Mouse (Mus musculus) liver, adult 2 months (tissue): ENCODE data around the gene Cercam. TPM values are rescaled to one million over a fixed set of nuclear protein-coding genes. Genes with fewer than 3 reads are reported as not detected.

Source experiments
- DNase-seq: peaks from one replicate; pipeline ENCODE4 v3.0.0-alpha.2; 2011; ENCODE audit warnings: low read depth, low spot score; ENCODE audit errors: extremely low read depth
- H3K27ac ChIP-seq: fragments of 200-500 bp; replicated peaks from 2 replicates; pipeline ENCODE4 v1.5.1; 2012; ENCODE audit warnings: low read depth, mild to moderate bottlenecking, control low read depth, inconsistent platforms, low read length; ENCODE audit not compliant: insufficient read depth
- H3K27me3 ChIP-seq: fragments of 200-500 bp; 2 replicates; pipeline ENCODE4 v1.6.1; 2012; ENCODE audit warnings: mild to moderate bottlenecking, moderate library complexity, low read length, inconsistent platforms; ENCODE audit not compliant: control insufficient read depth, insufficient read depth
- H3K36me3 ChIP-seq: fragments of 200-500 bp; 2 replicates; pipeline ENCODE4 v1.6.1; 2012; ENCODE audit warnings: low read length, inconsistent platforms; ENCODE audit not compliant: control insufficient read depth, insufficient read depth
- H3K4me1 ChIP-seq: fragments of 200-500 bp; 2 replicates; pipeline ENCODE4 v1.6.1; 2011; ENCODE audit warnings: low read length; ENCODE audit not compliant: control insufficient read depth, insufficient read depth
- H3K4me3 ChIP-seq: fragments of 200-500 bp; 2 replicates; pipeline ENCODE4 v1.5.1; 2011; ENCODE audit warnings: low read depth, mild to moderate bottlenecking, control low read depth, low read length, moderate library complexity; ENCODE audit not compliant: insufficient read depth
- H3K79me2 ChIP-seq: fragments of 200-500 bp; 2 replicates; pipeline ENCODE4 v1.6.1; 2012; ENCODE audit warnings: inconsistent platforms, mild to moderate bottlenecking, low read length, moderate library complexity; ENCODE audit not compliant: control insufficient read depth, insufficient read depth
- H3K9ac ChIP-seq: fragments of 200-500 bp; 2 replicates; pipeline ENCODE4 v1.6.1; 2012; ENCODE audit warnings: low read depth, mild to moderate bottlenecking, control low read depth, inconsistent platforms, low read length
- CTCF ChIP-seq: fragments of 200-500 bp; IDR thresholded peaks from 2 replicates; pipeline ENCODE4 v1.5.1; 2011; ENCODE audit warnings: low read depth, low read length, control low read depth
- POLR2A ChIP-seq: fragments of 200-500 bp; IDR thresholded peaks from 2 replicates; pipeline ENCODE4 v1.6.1; 2011; ENCODE audit warnings: low read length, control low read depth; ENCODE audit not compliant: insufficient read depth; ENCODE audit errors: extremely low read depth
- WGBS: fragments of 180-500 bp; shearing (Covaris S2); methylation state at CpG from one replicate; pipeline ENCODE4 v1.1.7; 2018; 5-methylcytosine and 5-hydroxymethylcytosine counted together
- polyA plus RNA-seq: library from polyadenylated mRNA; depleted of rRNA; stranded (reverse); fragments of >200 nt; gene quantifications from 2 replicates; pipeline ENCODE4 v1.2.3, GENCODE M21; 2012
- total RNA-seq: library from RNA; depleted of rRNA; stranded (reverse); fragments of >200 nt; gene quantifications from 2 replicates; pipeline ENCODE4 v1.2.3, GENCODE M21; 2014

The Cercam gene
- total and polyA plus RNA-seq, 2 experiments = 0.18 to 0.54 TPM

DNA sequence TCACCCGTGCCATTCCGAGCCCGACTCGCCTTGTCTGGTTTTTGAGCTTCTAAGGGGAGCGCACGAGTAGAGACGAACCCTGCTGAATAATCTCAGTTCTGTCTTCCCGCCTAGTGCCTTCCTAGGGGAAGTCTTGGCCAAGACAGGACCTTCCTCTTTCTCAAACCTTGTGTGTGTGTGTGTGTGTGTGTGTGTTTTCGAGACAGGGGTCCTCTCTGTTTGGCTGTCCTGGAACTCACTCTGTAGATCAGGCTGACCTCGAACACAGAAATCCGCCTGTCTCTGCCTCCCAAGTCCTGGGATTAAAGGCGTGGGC, 41.3 kb upstream of the Cercam start:
- Histone ChIP-seq H3K27ac (0 out of 2 replicates have a peak overlapping the region, but pooled peaks have one; percentile 12), H3K4me3 (peak overlapping the region; percentile 89), H3K9ac (peak overlapping the region; percentile 80), H3K36me3 (no peaks in the 10 kb centered on the region), H3K27me3 (no peaks in the 10 kb centered on the region), H3K4me1 (peaks cover 11% of the 10 kb centered on the region), H3K79me2 (peaks cover 15% of the 10 kb centered on the region; the same call in 1 of the 2 replicates)
- WGBS = 1% methylated on average over 12 of the region's 12 CpGs
- TF ChIP-seq POLR2A = no peak
- TF ChIP-seq CTCF = no peak
- no peak for DNase-seq

DNA sequence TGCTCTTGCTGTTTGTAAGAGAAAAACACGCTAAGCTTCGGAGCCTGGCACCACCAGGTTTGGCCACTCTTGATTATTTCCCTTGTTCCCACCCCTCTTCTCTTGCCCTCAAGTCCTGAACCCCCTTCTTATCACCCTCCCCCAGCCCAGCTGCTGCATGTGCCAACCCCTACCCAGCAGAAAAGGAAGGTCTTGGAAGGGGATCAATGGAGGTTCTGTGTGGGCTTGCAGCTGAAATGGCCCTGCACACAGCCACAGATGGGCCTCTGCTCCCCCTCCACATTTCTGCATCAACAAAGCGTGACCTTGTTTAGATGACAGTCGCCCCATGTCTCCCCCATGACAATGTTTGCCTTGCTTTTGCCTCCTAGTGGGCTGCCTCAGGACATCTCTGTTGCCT, 37.9 kb upstream of the Cercam start:
- Histone ChIP-seq H3K27ac (no peak overlapping the region), H3K4me3 (no peak overlapping the region), H3K79me2 (peaks cover 15% of the 10 kb centered on the region; the same call in 1 of the 2 replicates), H3K36me3 (0 out of 2 replicates have a peak, but pooled peaks cover 2% of the 10 kb centered on the region), H3K9ac (no peak overlapping the region), H3K27me3 (no peaks in the 10 kb centered on the region), H3K4me1 (peaks cover 10% of the 10 kb centered on the region)
- 94% methylated on average over 4 of the region's 4 CpGs for WGBS
- DNase-seq = no peak
- TF ChIP-seq POLR2A = no peak
- no peak for TF ChIP-seq CTCF

- no peak overlapping the region for H3K9ac ChIP-seq
- H3K4me3 ChIP-seq = no peak overlapping the region
- H3K4me1 ChIP-seq = peaks cover 2% of the 10 kb centered on the region; the same call in 1 of the 2 replicates
- peaks cover 4% of the 10 kb centered on the region; the same call in 1 of the 2 replicates for H3K79me2 ChIP-seq
- WGBS = 94% methylated on average over 5 of the region's 5 CpGs
- DNase-seq = no peak
- H3K27ac ChIP-seq = no peak overlapping the region
- TF ChIP-seq CTCF = no peak
- no peak for TF ChIP-seq POLR2A
- 0 out of 2 replicates have a peak, but pooled peaks cover 2% of the 10 kb centered on the region for H3K36me3 ChIP-seq
- no peaks in the 10 kb centered on the region for H3K27me3 ChIP-seq
Measured at GRCm38 (mm10) chr2:29833796-29834195, 35.2 kb upstream of the Cercam start.

DNA sequence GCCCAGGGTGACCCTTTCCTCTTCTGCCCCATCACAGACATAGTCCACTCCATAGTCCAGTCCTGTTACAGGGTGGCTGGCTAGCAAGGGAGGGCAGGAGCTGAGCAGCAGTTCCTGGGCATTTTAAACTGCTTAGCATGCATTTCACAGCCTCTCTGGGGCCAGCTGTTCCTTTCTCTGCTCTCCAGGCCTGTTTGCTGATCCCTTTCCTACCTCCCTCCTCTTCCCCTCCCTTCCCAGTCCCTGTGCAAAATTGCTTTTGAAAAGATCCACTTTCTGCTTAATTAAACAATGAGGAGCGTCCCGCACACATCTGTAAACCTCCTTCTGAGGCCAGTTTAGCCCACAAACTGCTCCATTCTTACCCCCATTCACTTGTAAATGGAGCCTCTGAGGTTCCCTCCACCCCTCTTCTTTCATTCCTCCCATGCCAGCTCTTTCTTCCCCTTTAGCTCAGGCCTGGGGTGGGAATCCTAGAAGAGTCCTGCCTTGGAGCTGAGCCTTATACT, 33.5 kb upstream of the Cercam start:
- Histone ChIP-seq H3K4me3 (no peak overlapping the region), H3K9ac (no peak overlapping the region), H3K27me3 (no peaks in the 10 kb centered on the region), H3K4me1 (no peaks in the 10 kb centered on the region), H3K27ac (no peak overlapping the region), H3K79me2 (peaks cover 4% of the 10 kb centered on the region; the same call in 1 of the 2 replicates), H3K36me3 (0 out of 2 replicates have a peak, but pooled peaks cover 2% of the 10 kb centered on the region)
- 92% methylated on average over 2 of the region's 2 CpGs for WGBS
- TF ChIP-seq POLR2A = no peak
- no peak for TF ChIP-seq CTCF
- DNase-seq = no peak

DNA sequence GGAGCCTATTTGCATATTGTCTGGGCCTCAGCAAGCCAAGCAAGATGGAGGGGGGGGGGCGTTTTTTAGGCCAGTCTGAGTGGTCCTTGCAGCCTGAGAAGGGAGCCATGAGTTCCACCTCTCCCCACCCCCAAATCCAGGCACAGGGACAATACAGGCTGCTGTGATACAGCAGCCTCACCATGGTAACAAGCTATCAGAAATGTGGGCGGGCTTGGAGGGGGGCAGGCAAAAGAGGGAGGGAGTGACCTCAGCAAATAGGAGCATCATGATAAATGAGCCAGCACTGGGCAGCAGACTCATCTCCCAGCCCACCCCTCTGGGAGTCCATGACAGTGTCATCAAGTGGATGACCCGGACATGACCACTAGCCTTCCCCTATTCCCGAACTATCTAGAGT, 29.5 kb upstream of the Cercam start:
- Histone ChIP-seq H3K27me3 (no peaks in the 10 kb centered on the region), H3K27ac (no peak overlapping the region), H3K4me3 (no peak overlapping the region), H3K4me1 (no peaks in the 10 kb centered on the region), H3K79me2 (no peaks in the 10 kb centered on the region), H3K36me3 (peaks cover 4% of the 10 kb centered on the region; the same call in 1 of the 2 replicates), H3K9ac (no peak overlapping the region)
- DNase-seq = no peak
- 65% methylated on average over 4 of the region's 4 CpGs for WGBS
- TF ChIP-seq CTCF (no peak), POLR2A (no peak)

DNA sequence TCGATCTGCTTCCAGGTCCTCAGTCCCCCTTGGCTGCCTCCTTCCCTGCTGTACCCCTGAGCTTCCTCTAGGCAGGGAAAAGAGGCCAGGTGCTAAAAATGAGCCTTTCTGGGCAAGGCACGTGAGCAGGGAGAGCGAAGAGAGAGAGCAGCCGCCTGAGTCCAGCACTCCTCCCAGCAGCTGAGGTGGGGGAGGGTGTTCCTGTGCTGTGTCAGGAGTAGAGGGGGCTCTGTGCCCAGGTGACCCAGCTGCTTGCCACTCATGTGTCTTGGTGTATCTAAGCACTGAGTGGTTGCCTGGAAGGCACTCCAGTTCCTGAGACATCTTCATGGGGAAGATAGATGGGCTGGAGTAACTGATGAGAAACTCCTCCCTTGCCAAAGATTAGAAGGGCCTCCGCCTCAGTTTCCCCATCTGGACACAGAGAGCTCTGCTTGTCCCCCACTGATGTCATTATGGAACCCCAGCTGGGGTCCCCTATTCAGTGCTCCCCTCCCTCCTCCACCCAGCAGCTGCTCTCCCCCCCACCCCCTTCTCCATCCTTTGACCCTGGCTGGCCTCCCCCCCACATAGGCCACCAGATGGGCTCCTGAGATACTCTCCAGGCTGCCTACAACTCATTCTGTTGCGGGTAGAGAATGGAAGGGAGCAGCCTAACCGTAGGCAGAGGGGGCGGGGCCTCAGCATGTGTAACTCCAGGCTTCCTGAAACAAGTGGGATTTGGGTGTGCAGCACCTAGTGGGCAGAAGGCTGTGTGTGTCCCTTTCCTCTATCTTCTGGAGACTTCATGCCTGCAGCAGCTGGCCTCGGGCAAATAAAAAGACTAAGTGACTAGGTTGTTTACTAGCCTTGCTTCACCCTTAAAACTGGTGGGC, 25.5 kb upstream of the Cercam start:
- H3K27me3 ChIP-seq = no peaks in the 10 kb centered on the region; the same call in 1 of the 2 replicates
- WGBS = 87% methylated on average over 9 of the region's 9 CpGs

More for the DNA sequence above, 25.5 kb upstream of the Cercam start:
- H3K9ac ChIP-seq = no peak overlapping the region
- peaks cover 4% of the 10 kb centered on the region; the same call in 1 of the 2 replicates for H3K36me3 ChIP-seq
- H3K4me3 ChIP-seq = no peak overlapping the region
- DNase-seq = no peak
- no peak for TF ChIP-seq POLR2A
- TF ChIP-seq CTCF = no peak
- H3K79me2 ChIP-seq = no peaks in the 10 kb centered on the region
- no peak overlapping the region for H3K27ac ChIP-seq
- no peaks in the 10 kb centered on the region for H3K4me1 ChIP-seq
